Mouse (Mus musculus) stomach, postnatal 0 days (tissue): ENCODE measurements at regions not wholly inside any gene's neighbourhood (a gene's known extent, or its start where the extent isn't known, plus 50 kb on each side); places are given as distances from the start of the nearest gene placed in this dataset.

Source experiments
- CTCF ChIP-seq: IDR thresholded peaks from 2 replicates; pipeline ENCODE4 v1.5.1; 2016; ENCODE audit warnings: antibody characterized with exemption, low read depth, mild to moderate bottlenecking, moderate library complexity
- EP300 ChIP-seq: optimal IDR thresholded peaks from 2 replicates; pipeline ENCODE3; 2016; ENCODE audit warnings: antibody characterized with exemption

GRCm38 (mm10) chr13:107897184-107897583 lies 147.1 kb upstream of the Smim15 start:
- no peak for TF ChIP-seq CTCF
- no peak for TF ChIP-seq EP300
